Mouse (Mus musculus) CD4-positive, CD25-positive, alpha-beta regulatory T cell, adult 2 months (primary cell): Measurements from ENCODE around the gene Rspo1.

Experiments
- DNase-seq: peaks from one replicate; pipeline ENCODE4 v3.0.0-alpha.2; 2012; ENCODE audit warnings: low read depth, low spot score

Gene Rspo1

GRCm38 (mm10) chr4:124973296-124973695 lies 12.9 kb upstream of the Rspo1 start:
- DNase-seq: no peak

DNA sequence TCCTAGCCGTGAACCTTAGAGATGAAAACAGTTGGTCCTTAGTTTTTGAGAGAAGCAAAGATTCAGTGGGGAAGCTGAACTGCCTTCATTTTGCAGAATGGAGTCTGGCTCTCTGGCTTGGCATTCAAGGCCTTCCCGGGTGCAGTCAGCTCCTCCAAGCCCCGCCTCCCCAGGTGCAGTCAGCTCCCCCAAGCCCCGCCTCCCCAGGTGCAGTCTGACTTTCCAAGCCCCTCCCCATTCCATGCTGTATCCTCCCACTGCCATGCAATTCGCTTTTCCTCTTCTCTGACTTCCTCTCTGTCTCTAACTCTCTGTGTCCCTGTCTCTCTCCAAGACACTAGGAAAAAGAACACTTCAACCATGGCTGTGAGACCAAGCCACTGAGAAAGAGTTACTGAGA lies 8.0 kb upstream of the Rspo1 start:
- DNase-seq: no peak

DNA sequence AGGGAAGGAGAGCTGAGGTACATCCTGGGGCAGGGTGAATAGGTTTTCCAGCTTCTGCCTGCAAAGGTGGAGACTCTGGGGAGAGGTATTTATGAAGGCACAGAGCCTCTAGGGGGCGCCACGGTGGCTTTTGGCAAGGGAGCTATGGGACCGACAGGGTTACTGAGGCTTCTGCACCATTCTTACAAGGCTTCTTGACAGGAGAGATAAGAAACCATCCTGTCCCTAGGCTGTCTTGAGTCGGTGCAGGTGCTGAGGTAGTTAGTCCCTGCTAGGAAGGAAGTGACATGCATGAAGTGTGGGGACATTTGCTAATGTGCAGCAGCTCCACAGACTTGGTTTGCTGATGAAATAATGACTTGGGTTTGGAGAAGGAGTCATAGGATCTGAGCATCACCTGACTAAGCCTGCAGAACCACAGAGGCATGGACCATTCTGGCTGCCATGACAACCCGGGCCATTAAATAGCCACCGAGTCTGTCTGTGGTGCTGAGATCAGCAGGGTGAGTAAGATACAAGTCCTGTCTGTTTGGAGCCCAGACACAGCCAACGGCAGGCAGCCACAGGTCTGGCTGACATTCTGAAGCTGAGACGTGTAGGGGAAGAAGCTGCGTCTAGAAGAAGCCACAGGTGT lies 2.2 kb upstream of the Rspo1 start:
- DNase-seq: peak; percentile 30

- no peak for DNase-seq
These were observed 1.2 kb upstream of the Rspo1 start for GRCm38 (mm10) chr4:124984871-124985670.

DNA sequence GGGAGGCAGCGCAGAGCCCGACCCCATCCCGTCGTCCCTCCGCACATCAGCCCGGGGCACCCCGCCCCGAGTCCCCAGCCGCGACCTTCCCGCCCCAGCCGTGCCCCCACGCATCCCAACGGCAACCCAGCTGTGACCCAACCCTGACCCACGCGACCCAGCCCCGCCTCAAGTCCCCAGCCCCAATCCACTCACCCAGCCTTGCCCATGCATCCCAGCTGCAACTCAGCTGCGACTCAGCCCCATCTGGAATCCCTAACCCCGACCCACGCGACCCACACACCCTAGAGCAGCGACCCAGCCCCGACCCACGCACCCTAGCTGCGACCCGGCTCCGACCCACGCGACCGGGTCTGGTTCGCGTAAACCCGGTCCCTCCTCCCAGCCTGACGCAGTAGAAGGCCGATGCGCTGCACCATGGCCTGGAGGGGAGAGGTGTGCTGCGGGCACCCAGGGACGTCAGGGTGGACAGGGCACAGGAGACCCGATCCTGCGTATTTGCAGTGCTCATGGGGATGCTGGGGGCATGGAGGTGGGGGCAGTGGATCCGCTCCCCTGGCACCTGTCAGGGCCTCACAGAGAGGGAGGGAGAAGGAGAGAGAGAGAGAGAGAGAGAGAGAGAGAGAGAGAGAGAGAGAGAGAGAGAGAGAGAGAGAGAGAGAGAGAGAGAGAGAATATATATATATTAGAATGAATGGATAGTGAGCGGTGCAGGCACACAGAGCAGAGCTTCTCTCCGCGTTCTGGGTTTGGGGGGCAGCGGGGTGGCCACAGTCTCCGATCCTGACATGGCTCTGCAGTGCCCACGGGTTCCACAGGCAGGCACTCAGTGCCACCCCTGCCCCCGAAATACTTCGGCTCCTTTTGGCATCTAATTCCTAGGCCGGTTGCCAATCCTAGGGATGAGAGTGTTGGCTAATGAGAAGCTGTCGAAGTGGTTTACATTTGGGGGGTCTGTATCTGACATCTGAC lies 795 bp downstream of the Rspo1 start:
- no peak for DNase-seq

DNA sequence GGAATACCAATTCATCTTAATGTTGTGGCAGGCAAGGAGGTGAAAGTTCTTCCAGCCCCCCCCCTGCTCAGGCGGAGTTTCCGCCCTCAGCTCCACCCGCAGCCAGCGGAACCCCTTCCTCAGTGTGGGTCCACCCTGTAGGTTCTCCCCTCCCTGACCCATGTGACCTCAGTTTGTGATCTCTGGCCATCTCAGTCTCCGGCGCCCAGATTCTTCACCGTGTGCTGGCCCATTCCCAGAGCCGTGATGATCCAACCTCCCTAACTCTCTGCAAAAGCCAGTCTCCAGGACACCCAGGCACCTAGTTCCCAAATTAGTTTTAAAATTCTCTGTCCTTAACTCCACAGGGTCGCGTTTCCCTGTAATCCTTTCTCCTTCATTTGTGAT lies 1.5 kb downstream of the Rspo1 start:
- no peak for DNase-seq

GRCm38 (mm10) chr4:124988382-124988781 lies 2.2 kb downstream of the Rspo1 start:
- DNase-seq: no peak

DNA sequence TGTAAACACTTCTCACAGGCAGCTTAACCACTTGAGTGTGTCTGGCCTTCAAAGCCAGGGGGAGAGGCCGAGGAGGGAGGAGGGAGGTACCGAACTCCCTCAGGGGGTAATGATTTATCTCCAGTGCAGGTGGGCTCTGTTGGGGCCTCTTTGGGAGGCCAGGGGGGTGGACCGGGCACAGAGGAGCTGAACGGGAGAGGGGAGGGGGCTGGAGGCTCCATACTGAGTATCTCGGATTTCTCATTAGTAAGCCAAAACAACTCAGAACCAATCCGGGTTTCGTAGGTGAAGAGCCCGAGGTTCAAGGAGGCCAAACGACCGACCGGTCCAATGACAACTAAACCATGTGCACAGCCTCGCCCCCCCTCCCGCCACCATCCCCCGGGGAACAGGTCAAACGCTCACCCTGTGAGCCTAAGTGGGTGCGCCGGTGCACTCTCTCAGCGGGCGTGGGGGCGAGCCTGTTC lies 3.6 kb downstream of the Rspo1 start:
- no peak for DNase-seq

DNA sequence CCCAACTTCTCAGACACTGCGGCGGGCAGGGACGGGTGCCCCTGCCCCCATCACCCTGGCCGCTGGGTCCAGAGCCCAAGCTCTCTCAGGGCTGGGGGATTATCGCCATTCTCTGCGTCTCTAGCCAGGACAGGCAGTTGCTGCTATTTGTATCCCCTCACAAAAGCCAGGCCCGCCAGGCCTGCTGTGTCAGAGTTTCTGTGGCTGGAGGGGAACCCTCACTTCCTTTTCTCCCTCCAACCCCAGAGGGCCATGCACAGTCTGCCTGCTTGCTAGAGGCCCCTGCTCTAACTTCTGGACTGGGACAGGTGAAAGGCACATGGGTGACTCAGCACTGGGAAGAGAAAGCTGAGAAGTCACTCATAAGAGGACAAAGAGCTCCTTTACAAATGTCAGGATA lies 4.1 kb downstream of the Rspo1 start:
- no peak for DNase-seq

- DNase-seq: no peak
These were observed 11.4 kb downstream of the Rspo1 start for GRCm38 (mm10) chr4:124997479-124998147.

- DNase-seq: no peak
These were observed 13.3 kb downstream of the Rspo1 start for GRCm38 (mm10) chr4:124999548-124999947.

DNA sequence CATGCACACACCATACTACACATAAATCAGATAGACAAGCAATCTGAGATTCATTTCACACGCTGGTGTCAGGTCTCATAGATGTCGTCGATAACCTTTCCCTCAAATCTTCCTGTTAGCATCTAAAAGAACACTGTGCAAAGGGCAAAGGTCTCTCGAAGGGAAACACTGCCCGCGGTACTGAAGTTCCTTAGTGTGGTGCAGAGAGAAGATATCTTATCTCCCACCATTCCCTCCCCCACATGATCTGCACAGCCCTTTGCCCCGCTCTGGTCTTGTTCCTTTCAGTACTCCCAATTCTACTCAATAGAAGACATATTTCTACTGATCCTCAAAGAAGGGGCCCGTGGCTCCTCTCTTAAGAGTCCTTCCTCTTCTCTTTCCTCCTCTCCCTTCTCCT lies 16.7 kb downstream of the Rspo1 start:
- no peak for DNase-seq

DNA sequence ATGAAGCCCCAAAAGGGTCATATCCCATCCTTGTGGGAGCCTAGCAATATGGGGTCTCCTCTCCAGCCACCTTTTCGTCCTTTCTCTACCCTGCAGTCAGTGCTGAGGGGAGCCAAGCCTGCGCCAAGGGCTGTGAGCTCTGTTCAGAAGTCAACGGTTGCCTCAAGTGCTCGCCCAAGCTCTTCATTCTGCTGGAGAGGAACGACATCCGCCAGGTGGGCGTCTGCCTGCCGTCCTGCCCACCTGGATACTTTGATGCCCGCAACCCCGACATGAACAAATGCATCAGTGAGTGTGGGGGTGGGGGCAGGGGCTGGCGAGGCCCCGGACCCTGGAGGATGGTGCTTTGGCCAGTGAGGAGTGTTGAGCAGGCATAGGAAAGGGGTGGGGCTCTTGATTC lies 18.7 kb downstream of the Rspo1 start:
- no peak for DNase-seq

DNA sequence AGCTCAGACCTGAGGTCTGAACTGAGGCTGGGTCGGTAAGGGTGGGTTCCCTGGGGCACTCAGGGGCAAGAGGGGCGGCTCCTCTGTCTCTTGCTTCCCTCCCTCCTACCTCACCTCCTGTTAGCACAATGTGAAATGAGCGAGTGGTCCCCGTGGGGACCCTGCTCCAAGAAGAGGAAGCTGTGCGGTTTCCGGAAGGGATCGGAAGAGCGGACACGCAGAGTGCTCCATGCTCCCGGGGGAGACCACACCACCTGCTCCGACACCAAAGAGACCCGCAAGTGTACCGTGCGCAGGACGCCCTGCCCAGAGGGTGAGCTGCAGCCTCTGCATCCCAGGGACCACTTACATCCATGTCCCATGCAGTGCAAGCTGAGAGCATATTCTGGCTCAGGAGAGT lies 21.2 kb downstream of the Rspo1 start:
- DNase-seq: no peak

DNA sequence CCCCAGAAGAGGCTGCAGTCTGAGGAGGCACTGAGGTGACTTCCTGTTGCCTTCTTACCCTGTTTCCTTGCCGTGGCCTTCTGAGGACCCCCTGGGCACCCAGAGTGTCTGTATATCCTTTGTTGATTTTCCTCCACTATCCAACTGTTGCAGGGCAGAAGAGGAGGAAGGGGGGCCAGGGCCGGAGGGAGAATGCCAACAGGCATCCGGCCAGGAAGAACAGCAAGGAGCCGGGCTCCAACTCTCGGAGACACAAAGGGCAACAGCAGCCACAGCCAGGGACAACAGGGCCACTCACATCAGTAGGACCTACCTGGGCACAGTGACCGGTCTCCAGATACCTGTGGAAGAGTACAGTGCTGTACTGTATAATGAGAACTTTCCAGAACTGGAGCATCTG lies 22.0 kb downstream of the Rspo1 start:
- no peak for DNase-seq

- no peak for DNase-seq
These were observed 22.5 kb downstream of the Rspo1 start for GRCm38 (mm10) chr4:125008712-125009111.

- DNase-seq: no peak
These were observed 29.8 kb downstream of the Rspo1 start, which contains the start of gene Gnl2 for GRCm38 (mm10) chr4:125015806-125016635. Gene Gnl2, plus strand, starts transcription at chr4:125016585.

GRCm38 (mm10) chr4:125017431-125017830 lies 31.2 kb downstream of the Rspo1 start:
- DNase-seq: no peak

- DNase-seq: peak; percentile 5
These were observed 34.7 kb downstream of the Rspo1 start for GRCm38 (mm10) chr4:125020780-125021538.
